Mouse (Mus musculus): ENCODE data around the gene Gjb4.

GRCm38 (mm10) chr4:127374645-127375044, 20.8 kb upstream of the Gjb4 start:
- TF ChIP-seq CTCF (IDR thresholded peaks at IDR 0.05) (no peak), EP300 (IDR thresholded peaks at IDR 0.05) (no peak)

All from lung, postnatal 0 days (tissue).